Mouse (Mus musculus): Measurements from ENCODE around the gene Syde1.

GRCm38 (mm10) chr10:78583347-78583746 is 8.4 kb downstream of the Syde1 start:
- TF ChIP-seq CTCF (IDR thresholded peaks at IDR 0.05; ENCODE audit: extremely low read depth, insufficient read depth, insufficient read length, insufficient replicate concordance) (no peak), POLR2A (IDR thresholded peaks at IDR 0.05; ENCODE audit: low read depth, low read length) (no peak)

Data from spleen, adult 2 months (tissue).